Mouse (Mus musculus) embryonic fibroblast, embryonic 13.5 days (primary cell): ENCODE results near the gene Rhox3c.
"Not testable (repeated sequence)": the region's sequence is repeated elsewhere in the genome, so short reads cannot be mapped to it uniquely, and the experiment has no call there.

Source experiments
- CTCF ChIP-seq: IDR thresholded peaks from 2 replicates; pipeline ENCODE4 v1.5.1; 2011; ENCODE audit warnings: mild to moderate bottlenecking, control low read depth, low read length, moderate library complexity, borderline replicate concordance; ENCODE audit not compliant: insufficient read depth
- POLR2A ChIP-seq: IDR thresholded peaks from 2 replicates; pipeline ENCODE4 v1.6.1; 2011; ENCODE audit warnings: low read depth, mild to moderate bottlenecking, control low read depth, low read length, moderate library complexity

DNA sequence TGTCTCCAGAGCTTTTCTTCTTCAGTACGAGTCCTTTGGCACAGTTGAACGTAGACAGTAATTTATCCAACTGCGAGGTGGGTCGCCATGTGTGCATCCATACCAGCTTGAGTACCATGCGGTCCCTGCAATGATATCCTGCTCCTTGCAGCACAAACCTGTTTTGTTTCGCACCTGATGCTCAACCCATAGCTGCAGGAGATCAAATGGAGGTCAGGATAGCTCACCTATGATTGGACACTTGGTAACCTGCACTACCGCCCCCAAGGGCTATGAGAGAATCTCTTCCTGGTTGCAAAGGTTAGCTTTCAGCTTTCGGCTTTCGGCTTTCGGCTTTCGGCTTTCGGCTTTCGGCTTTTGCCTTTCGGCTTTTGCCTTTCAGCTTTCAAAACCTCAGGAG, 21.7 kb downstream of the Rhox3c start, which contains the start of gene Rhox4c:
- TF ChIP-seq CTCF, POLR2A: not testable (repeated sequence)
